Mouse (Mus musculus) subcutaneous adipose tissue, adult 2 months (tissue): ENCODE results near the gene Bmp8a. TPM values are rescaled to one million over a fixed set of nuclear protein-coding genes. Genes with fewer than 3 reads are reported as not detected.

Source experiments
- polyA plus RNA-seq: library from polyadenylated mRNA; depleted of rRNA; stranded (reverse); fragments of >200 nt; gene quantifications from 2 replicates; pipeline ENCODE4 v1.2.3, GENCODE M21; 2012; ENCODE audit warnings: low replicate concordance; rRNA removed

The Bmp8a gene
- 0.60 and 0.99 TPM in 2 replicates for polyA plus RNA-seq

DNA sequence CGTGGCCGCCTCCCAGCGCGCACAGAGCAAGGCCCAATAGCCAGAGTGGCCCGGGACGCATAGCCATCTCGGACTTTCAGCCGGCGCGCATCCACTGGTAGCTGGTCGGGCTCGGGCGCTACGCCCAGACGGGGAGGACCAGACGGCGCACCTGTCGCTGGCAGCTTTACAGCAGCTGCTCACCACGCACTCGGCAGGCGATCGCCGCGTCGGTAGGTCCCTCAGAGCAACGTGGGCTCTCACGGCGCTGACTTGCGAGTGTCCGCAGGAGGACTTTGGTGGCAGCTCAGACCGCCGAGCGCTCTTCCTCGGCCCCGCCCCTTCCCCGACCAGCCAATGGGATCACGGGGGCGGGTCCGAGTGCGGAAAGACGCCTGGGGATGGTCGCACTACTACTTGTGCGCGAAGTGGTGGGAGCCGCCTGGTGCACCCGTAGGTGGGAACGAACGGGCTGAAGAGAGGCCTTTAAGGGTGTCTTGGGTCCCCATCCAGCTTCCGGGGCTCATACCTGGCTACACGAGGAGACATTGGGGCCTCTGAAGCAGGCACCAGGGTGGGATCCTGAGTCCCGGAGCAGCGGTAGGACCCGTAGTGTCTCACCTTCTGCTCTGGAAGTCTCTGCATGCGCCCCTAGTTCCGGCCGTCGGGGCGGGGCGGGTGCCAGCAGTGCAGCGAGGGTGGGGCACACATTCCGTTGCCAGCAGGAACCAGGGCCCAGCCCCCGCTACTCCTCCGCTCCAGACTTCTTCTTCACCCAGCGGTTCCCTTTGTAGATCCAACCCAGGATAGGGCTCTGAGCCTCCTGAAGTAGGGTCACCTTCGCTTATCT, at the start of gene Bmp8a:
TSS of gene Bmp8a (minus strand) at position 611 of the 829 bp plus-strand sequence.

GRCm38 (mm10) chr4:123323534-123323933, 19.5 kb downstream of the Bmp8a start, which contains the start of gene Oxct2a:
Gene Oxct2a (minus strand): TSS chr4:123323634.

Other genes starting within 250 kb of the Bmp8a start
- gene Bmp8b, start 238.1 kb downstream of the Bmp8a start, polyA plus RNA-seq, result 1.3 TPM in 1 of 2 replicates, not detected in the other
- 0.13 TPM in 1 of 2 replicates, not detected in the other for gene Oxct2b, start 227.0 kb downstream of the Bmp8a start, polyA plus RNA-seq
- 15.8 and 25.3 TPM in 2 replicates for gene Ppie, start 203.3 kb downstream of the Bmp8a start, polyA plus RNA-seq
- gene Hpcal4, start 160.0 kb downstream of the Bmp8a start, polyA plus RNA-seq, result 0.19 and 0.37 TPM in 2 replicates
- gene Nt5c1a, start 141.7 kb downstream of the Bmp8a start, polyA plus RNA-seq, result 0.62 and 0.75 TPM in 2 replicates
- 12.9 and 13.8 TPM in 2 replicates for gene Heyl, start 109.7 kb downstream of the Bmp8a start, polyA plus RNA-seq
- 82.9 and 156 TPM in 2 replicates for gene Pabpc4, start 80.9 kb downstream of the Bmp8a start, polyA plus RNA-seq
- 0.17 TPM in 1 of 2 replicates, not detected in the other for gene Oxct2a, start 19.6 kb downstream of the Bmp8a start, polyA plus RNA-seq